Mouse (Mus musculus) lung, postnatal 4 days (tissue): ENCODE results near the gene Limk1.

ENCODE experiments used
- DNase-seq, 2 experiments: peaks; one replicate each; pipeline ENCODE4 v3.0.0; 2021

The Limk1 gene

GRCm38 (mm10) chr5:134677491-134677890, 10.9 kb downstream of the Limk1 start:
- DNase-seq, result no peak

- peak; percentile 91 to 94 for DNase-seq
Measured at GRCm38 (mm10) chr5:134675956-134676759, 12.2 kb downstream of the Limk1 start.

GRCm38 (mm10) chr5:134674977-134675376, 13.4 kb downstream of the Limk1 start:
- no peak for DNase-seq

- no peak for DNase-seq
Measured at GRCm38 (mm10) chr5:134672611-134673010, 15.8 kb downstream of the Limk1 start.

DNA sequence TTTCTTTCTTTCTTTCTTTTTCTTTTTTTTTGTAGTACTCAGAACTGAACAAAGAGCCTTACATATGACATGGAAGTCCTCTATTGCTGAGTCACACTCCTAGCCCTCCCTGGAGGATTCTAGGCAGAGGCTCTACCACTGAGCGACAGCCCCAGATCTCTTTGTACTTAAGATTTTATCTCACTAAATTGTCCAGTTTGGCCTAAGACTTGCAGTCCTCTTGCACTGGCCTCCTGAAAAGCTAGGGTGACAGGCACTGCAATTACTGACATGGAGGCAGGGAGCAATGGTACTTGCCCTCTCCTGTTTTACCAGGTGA, 16.2 kb downstream of the Limk1 start:
- no peak for DNase-seq

- DNase-seq, result no peak
Measured at GRCm38 (mm10) chr5:134671335-134672197, 16.8 kb downstream of the Limk1 start.

- DNase-seq, result no peak
Measured at GRCm38 (mm10) chr5:134669001-134669708, 19.2 kb downstream of the Limk1 start.

DNA sequence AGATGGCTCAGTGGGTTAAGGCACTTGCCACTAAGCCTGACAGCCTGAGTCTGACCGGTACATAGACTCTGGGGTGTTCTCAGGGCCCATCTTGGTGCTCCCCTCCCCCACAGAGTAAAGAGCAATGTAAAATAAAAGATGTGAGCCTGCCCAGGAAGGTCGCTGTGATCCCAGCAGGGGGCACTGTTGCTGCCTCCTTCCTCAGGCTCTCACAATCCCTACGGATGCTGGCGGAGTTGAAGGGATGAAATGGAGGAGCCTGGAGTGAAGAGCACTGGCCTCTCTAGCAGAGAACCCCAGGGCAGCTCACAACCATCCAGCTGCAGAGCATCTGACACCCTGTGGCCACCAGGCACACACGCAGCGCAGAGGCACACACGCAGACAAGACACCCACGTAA, 19.9 kb downstream of the Limk1 start:
- peak; percentile 61 to 64 for DNase-seq

DNA sequence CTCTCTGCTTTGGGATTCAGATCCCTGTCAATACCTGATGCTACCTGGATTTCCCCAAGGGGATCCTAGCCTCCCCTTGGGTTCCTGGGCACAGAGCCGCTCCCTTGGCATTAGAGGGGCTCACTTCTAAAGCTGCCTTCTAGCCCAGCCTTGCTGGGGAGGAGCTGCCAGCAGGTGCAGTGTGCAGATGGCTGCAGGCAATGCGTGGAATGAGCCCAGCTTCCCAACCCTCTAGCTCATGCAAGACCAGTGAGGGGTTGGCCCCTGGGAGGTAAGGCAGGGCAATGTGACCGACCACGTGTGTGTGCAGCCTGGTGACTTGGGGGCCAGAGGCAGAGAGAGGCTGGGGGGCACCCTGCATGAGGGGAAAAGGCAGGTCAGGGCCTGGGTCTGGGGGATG, 31.7 kb downstream of the Limk1 start:
- DNase-seq, result no peak

GRCm38 (mm10) chr5:134652015-134652414, 36.4 kb downstream of the Limk1 start:
- peak; percentile 82 to 87 for DNase-seq

DNA sequence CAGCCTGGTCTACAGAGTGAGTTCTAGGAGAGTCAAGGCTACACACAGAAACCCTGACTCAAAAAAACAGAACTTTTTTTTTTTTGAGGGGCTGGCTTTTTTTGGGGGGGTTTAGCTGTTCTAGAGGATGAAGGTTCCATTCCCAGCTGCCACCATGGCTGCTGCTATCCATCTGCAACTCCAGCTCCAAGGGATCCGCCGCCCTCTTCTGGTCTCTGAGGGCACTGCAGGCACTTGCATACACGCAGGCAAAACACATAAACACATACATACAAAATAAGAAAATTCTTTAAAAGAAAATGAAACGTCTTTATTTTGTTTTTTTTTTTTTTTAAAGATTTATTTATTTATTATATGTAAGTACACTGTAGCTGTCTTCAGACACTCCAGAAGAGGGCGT, 37.5 kb downstream of the Limk1 start:
- peak; percentile 63 to 76 for DNase-seq

DNA sequence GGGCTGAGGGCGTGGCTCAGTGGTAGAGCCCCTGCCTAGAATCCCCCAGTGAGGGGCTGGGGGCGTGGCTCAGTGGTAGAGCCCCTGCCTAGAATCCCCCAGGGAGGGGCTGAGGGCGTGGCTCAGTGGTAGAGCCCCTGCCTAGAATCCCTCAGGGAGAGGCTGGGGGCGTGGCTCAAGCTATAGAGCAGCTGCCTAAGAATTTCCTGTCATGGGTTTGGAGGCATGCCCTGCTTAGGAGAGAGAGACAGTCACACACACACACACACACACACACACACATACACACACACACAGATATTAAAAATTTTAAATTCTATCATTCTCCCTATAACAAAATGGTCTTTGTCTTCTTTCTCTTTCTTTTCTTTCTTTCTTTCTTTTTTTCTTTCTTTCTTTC, 39.4 kb downstream of the Limk1 start:
- peak; percentile 27 to 56 for DNase-seq

DNA sequence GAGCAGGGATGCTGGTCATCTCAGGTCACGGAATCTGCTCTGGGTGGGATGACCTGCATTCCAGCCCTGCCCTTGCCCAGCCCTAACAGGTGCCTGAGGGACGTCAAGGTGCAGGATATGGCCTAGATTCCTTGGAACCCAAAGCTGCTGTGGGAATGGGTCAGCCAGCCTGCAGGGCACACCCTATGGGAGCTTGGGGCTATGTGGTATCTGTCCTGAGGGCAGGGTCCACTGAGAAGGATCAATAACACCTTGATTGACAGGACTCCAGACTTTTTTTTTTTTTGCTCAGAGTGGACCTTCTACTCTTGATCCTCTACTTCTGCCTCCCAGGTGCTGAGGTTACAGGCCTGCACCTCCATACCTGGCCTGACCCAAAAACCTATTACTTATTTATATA, 41.0 kb downstream of the Limk1 start:
- no peak for DNase-seq

- DNase-seq, result no peak
Measured at GRCm38 (mm10) chr5:134646461-134646860, 41.9 kb downstream of the Limk1 start.

- DNase-seq, result peak; percentile 76 to 84
Measured at GRCm38 (mm10) chr5:134644643-134645118, 43.7 kb downstream of the Limk1 start.

GRCm38 (mm10) chr5:134644121-134644520, 44.3 kb downstream of the Limk1 start:
- DNase-seq, result peak in 1 of 2 experiments; percentile 35

DNA sequence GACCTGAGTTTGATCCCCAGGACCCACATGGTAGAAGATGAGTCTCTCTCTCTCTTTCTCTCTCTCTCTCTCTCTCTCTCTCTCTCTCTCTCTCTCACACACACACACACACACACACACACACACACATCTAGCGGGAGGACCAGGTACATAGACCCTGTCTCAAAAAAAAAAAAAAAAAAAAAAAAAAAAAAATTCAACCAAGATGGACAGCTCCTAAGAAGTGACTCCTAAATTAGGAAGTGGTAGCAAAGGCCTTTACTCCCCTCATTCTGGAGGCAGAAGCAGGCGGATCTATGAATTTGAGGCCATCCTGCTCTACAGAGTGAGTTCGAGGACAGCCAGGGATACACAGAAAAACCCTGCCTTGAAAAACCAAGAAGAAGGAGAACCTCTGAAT, 48.0 kb downstream of the Limk1 start:
- no peak for DNase-seq

DNA sequence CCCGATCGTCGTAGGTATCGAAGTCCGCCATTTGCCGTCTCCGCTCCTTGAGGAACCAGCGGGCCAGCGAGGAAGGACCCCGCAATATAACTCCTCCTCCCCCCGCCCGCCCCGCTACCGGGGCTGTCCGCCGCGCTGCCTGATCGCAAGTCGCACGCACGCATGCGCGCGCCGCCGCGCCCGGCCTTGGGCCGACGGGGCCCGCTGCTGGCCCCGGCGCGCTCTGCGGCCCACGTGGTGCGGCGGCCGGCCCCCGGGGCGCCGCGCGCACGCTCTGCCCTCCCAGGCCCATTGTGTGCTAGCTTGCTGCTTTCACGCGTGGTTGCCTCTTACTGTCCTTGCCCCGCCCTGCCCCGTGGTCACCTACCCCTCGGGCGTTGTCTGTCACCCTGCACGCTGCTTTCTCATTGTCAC, 49.1 kb downstream of the Limk1 start, which contains the start of gene Eif4h:
TSS of gene Eif4h (minus strand) at position 222 of the 414 bp plus-strand sequence.
- peak; percentile 98 to 99 for DNase-seq

DNA sequence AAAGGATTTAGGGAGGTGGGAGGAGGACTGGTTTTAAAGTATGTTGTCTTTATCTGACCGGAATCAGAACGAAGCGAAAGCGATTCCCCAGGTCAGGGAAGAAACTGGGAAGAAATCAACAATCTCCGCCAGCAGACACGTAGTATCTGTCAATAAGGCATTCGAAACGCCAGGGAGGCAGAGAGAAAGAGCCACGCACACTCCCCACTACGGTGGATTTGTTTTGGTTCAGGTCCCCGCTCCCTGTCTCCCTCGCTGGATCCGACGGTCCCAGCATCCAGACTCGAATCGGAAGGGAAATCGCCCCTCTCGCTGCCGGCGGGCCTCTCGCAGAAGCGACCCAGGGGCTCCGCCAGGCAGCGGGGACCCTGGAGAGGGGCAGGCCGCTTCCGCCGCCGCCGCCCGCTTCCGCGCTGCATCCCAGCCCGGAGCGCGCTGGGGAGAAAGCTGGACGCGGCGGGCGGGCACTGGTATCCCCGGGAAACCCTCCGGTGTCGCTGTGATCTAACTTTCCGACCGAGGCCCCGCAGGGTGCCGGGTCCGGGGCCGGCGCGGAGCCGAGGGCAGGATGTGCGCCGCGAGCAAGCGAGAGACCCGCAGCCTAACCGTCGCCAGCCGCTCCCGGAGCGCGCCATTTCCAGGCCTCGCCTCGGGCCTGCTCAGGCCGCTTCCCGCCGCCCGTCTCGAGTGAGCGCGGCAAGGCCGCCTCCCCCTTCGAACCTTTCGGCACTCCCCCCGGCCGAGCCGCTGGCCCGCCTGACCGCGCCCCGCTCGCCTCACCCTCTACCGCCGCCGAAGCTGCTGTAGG, 49.7 kb downstream of the Limk1 start:
- no peak for DNase-seq

- no peak for DNase-seq
Measured at GRCm38 (mm10) chr5:134637820-134638367, 50.5 kb downstream of the Limk1 start.

- no peak for DNase-seq
Measured at GRCm38 (mm10) chr5:134632841-134633240, 55.6 kb downstream of the Limk1 start.

DNA sequence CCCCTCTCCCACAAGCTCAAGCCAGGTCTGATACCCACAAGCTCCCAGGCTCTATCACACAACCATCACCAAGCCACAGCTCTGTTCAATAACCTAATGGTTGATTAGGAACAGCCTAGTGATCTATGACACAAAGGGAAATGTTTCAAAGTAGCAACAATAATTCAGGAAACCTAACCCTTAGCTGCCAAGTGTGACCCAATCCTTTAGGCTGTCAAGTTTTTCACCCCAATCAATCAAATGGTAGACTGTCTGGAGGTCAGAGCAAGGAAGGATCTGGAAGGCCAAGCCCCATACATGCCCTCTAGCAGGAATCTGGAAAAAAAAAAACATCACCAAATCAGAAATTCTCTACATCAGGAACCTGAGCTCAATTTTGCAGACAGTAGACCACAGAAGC, 57.6 kb downstream of the Limk1 start:
- DNase-seq, result no peak
